Mouse (Mus musculus): ENCODE measurements around the gene Arf6.
"Not testable (repeated sequence)": the region's sequence is repeated elsewhere in the genome, so short reads cannot be mapped to it uniquely, and the experiment has no call there.

The Arf6 gene

GRCm38 (mm10) chr12:69371854-69372671 lies at the start of gene Arf6, which contains the start of gene Gm9887:
Arf6 (plus strand) TSS chr12:69372150.
Gm9887 (minus strand) TSS chr12:69372458.
- DNase-seq = peak; percentile 96

GRCm38 (mm10) chr12:69331187-69331586 lies 40.8 kb upstream of the Arf6 start:
- DNase-seq = no peak

- DNase-seq = no peak
Observed at GRCm38 (mm10) chr12:69332147-69332546, 39.8 kb upstream of the Arf6 start.

GRCm38 (mm10) chr12:69333547-69333946 lies 38.4 kb upstream of the Arf6 start:
- DNase-seq = no peak

- no peak for DNase-seq
Observed at GRCm38 (mm10) chr12:69349928-69350327, 22.0 kb upstream of the Arf6 start.

GRCm38 (mm10) chr12:69351685-69352084 lies 20.3 kb upstream of the Arf6 start:
- no peak for DNase-seq

GRCm38 (mm10) chr12:69356546-69357299 lies 15.2 kb upstream of the Arf6 start, which contains the start of gene Nemf:
Nemf (minus strand) TSS chr12:69357165.
- DNase-seq = peak; percentile 85

- no peak for DNase-seq
Observed at GRCm38 (mm10) chr12:69357300-69357646, 14.7 kb upstream of the Arf6 start.

GRCm38 (mm10) chr12:69360655-69360996 lies 11.3 kb upstream of the Arf6 start:
- peak; percentile 86 for DNase-seq

GRCm38 (mm10) chr12:69360997-69361899 lies 10.7 kb upstream of the Arf6 start:
- peak; percentile 98 for DNase-seq

GRCm38 (mm10) chr12:69361919-69362318 lies 10.0 kb upstream of the Arf6 start:
- DNase-seq = no peak

GRCm38 (mm10) chr12:69362388-69362787 lies 9.6 kb upstream of the Arf6 start:
- DNase-seq = no peak

GRCm38 (mm10) chr12:69363110-69363509 lies 8.8 kb upstream of the Arf6 start:
- DNase-seq = not testable (repeated sequence)

GRCm38 (mm10) chr12:69363899-69364762 lies 7.8 kb upstream of the Arf6 start:
- DNase-seq = peak; percentile 79

GRCm38 (mm10) chr12:69365757-69366156 lies 6.2 kb upstream of the Arf6 start:
- no peak for DNase-seq

- DNase-seq = no peak
Observed at GRCm38 (mm10) chr12:69366424-69366823, 5.5 kb upstream of the Arf6 start.

- DNase-seq = peak; percentile 57
Observed at GRCm38 (mm10) chr12:69367557-69367956, 4.4 kb upstream of the Arf6 start.

GRCm38 (mm10) chr12:69370936-69371335 lies 1.0 kb upstream of the Arf6 start:
- no peak for DNase-seq

- peak; percentile 87 for DNase-seq
Observed at GRCm38 (mm10) chr12:69371421-69371853, 513 bp upstream of the Arf6 start.

GRCm38 (mm10) chr12:69372731-69373331 lies 881 bp downstream of the Arf6 start:
- peak; percentile 37 for DNase-seq

All from kidney, adult 11 months (tissue).